Mouse (Mus musculus) left cerebral cortex, postnatal 4 days (tissue): Measurements from ENCODE around the gene Foxo1. TPM values are rescaled to one million over a fixed set of nuclear protein-coding genes. Genes with fewer than 3 reads are reported as not detected.

Experiments used
- DNase-seq: peaks from one replicate; pipeline ENCODE4 v3.0.0-alpha.2; 2022
- intact Hi-C: fragments of 180-260 bp; cut with DNase I; formaldehyde crosslinking; loops from one replicate; pipeline ENCODE4 v1.15.1; 2025
- total RNA-seq, 2 experiments: library from RNA; stranded (reverse); gene quantifications; 2 replicates each; pipeline ENCODE4 v1.2.3; 2021

Gene Foxo1
- total RNA-seq, 2 experiments from 2014 or later = 14.6 to 15.1 TPM

DNA sequence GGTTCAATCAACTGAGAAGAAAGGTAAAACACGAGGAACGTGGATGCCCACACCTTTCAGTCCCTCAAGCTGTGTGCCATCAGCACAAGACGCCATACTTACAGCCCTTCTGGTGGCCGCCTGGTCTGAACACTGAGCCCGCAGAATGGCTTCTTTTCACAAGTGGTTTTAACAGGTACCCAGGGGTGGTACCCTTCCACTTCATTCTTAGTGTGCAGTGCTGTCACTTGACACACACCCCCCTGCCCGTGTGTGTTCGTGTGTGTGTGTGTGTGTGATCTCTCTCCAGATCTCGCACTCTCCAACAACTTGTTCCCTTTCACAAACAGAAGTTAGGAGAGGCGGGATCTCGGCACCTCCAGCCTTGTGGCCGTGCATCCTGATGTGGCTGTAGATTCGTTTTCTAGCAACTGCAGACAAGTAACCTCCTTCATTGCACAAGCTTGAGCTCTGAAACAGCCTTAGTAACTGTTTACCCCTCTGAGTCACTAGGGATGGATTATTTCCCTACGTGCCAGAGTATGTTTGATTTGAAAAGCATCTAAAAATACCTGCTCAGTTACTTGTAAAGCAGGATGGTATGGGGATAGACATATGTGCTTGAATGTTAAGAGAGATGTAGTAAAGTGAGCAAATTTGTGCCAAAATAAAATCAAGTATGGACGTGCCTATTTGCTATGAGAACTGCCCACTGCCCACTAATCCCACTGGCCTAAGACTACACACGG is 29.3 kb downstream of the Foxo1 start:
- no peak for DNase-seq
- intact Hi-C loops = no loop called here

DNA sequence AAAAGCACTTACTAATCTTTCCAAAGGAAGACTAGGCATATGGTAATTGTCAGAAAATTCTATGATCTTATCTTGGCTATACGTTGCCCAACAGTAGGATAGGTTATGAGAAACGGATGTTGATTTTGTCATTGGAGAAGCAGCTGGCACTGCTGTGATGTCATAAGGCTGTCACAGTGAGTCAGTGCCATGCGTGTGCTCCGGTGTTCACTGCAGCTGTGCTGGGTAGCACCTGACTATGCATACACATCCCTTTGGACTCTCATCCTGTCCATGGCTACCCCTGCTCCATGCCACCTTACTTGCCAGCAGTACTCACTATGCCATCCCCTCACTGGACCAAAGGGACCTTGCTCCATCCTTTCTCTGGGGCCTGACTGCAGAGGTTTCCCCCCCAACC is 30.5 kb downstream of the Foxo1 start:
- DNase-seq = no peak
- intact Hi-C loops = no loop called here

DNA sequence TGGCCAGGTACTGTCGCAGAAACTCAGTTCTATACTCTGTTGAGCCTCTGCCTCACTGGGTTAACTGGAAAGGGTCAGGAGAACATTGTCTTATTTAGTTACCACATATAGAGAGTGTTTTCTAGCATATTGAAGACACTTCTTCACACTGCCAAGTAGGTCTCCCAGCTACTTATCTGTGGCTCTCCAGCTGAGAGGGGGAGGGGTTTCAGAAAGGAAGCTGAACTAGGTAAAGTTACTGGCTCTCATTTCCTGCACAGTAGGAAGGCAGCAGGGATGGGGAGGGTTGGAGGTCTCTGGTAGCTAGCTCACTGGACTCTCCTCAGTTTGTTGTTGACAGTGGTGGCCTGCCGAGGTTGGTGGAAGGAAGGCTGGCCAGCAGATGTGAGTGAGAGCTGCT is 31.2 kb downstream of the Foxo1 start:
- DNase-seq = no peak
- intact Hi-C loops = no loop called here

DNA sequence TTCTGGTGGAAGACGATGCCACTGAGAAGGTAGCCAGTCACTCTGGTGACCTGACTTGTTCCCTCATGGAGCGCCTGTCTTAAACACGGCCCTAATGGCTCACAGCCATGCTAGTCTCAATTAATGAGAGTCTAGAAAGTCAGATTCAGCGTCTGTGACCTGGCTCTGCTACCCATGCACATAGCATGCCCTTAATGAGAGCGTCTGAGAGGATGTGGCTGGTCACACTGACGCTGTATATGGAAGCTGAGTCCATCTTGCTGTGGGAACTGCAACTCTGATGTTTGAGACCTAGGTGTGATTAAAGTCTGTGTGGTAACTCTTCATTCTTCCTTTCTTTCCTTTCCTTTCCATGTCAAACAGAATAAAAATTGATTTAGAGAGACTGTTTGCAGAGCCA is 32.4 kb downstream of the Foxo1 start:
- no peak for DNase-seq
- intact Hi-C loops = no loop called here

DNA sequence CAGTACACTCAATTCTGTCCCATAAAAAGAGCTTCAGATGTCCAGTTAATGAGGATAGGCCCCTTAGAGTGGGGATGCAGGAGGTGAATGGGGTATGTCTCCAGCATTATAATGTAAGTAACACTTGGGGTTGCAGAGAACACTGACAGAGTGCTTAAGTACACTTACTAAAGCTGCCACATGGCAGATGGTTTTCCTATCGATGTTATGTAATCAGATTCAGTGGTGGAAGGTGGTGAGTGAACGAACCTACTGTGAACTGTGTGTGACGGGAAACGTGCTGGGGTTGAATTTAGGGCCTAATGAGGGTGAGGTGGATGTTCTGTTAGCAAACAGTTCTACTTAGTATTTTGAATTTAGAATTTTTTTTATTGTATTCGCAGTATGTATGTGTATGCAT is 35.2 kb downstream of the Foxo1 start:
- no peak for DNase-seq
- intact Hi-C loops = no loop called here

DNA sequence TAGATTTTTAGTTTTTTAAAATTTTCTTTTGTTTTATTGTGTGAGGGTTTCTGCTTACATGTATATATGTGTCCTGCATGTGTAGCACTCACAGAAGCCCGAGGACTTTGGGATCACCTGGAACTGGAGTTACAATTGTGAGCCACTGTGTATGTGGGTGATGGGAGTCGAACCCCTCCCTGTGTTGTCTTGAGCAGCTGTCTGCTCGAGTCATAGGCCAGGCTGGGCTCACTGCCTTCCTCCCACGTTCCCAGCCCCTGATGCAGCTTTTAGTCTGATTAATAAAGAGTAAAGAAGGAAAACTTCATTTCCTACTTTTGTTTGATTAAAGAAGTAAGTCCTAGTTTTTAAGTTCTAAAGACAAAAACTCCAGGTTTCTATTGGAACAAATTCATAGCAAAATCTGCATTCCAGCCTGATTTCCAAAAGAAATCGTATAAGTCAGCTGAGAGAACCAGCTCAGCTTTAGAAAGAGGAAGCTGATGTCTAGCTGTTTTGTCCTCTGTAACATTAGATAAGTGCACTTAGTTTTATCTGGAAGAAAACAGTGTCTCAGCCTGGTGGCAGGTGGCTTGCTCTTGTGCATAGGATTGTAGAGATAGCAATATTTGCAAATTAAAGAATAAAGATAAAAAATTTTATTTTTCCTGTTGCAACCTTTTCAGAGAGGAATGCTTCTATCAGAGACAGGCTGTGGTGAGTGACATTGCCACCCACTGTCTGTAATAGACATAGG is 40.6 kb downstream of the Foxo1 start:
- intact Hi-C loops = no loop called here
- DNase-seq = no peak

DNA sequence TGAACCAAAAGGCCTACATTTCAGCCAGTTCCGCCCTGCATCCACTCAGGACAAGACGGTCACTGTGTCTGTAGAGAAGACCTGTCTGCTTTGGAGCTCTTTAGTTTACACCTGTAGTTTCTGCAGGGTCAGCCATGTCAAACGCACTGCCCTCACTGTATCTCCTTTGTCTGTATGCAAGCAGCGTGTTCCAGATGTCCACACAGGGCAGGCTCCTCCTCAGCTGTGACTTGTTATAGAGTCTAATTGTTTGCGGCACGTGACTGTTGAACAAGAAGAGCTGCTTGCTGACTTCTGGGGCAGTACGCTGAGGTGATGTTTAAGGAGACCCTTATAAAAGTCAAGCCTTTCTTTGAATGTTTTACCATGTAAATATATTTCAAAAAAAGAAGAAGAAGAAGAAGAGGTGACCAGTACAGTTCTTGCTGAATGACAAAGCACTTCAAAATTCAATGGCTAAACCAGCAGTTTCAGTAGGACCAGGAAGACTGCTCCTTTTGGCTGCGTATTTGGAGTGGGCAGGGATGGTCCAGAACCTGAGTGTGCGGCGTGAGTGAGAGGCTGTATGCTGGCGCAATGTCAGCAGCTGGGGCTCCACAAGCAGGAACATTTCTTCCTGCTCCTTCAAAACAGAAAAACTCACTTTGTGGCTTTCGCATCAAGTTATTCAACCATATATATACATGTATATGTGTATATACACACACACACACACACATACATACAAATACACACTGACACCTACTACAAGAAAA is 52.6 kb downstream of the Foxo1 start:
- intact Hi-C loops = no loop called here
- no peak for DNase-seq

DNA sequence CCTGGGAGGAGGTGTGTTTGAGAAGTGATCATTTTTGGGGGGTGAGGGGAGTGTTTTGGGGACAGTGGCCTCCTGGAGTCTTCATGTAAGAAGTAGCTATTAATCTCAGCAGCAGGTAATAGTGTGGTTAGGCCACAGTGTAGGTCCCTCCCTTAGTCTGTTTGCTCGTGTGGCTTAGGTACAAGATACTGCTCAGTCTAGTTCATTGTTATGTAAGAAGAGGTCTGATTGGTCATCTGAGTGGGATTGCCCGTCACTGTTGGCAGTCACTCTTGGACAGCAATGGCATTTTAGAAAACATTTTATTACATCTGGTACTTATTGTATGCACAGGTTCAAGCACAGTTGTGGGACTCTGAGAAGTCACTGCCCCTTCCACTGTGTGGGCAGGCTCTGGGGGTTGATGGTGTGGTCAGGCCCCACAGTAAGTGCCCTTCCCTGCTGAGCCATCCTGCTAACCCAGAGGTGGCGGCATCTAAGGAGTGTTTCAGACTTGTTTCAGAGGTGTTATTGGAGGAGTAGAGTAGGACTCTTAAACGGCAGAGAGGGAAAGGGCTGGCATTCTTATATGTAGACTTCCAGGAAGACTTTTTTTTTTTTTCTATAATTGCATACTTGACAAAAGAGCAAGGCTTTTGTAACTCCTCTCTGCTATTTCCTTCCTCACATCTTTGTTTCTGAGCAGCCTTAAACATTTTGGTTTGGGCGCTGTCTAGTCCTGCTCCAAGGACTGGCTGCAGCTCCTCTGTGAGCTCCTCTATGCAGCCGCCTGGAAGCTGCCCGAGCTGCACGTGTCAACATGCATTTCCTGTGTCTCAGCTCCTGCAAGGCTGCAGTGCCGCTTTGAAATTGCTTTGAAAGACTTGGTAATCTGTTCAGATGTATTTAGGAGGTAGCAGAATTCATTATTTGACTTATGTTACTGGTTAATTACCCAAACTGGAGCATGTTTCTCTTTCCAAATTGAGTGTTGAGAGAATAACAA is 54.6 kb downstream of the Foxo1 start:
- intact Hi-C loops = no loop called here
- DNase-seq = peak; percentile 13

DNA sequence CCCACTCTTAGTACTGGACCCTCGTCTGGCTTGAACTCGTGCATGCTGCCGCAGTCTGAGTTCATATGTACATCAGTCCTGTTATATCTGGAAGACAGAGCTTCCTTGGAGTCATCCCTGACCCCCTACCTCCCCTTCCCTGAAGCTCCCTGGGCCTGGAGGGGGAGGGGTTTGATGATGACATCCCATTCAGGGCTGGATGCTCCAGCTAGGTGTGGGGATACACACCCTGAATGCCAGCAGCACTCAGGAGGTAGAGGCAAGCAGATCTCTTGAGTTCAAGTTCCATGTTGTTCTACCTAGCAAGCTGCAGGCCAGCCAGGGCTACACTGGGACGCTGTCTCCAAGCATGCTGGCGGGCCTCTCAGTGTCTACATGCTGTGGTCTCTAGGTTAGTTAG is 56.9 kb downstream of the Foxo1 start:
- intact Hi-C loops = no loop called here
- no peak for DNase-seq

DNA sequence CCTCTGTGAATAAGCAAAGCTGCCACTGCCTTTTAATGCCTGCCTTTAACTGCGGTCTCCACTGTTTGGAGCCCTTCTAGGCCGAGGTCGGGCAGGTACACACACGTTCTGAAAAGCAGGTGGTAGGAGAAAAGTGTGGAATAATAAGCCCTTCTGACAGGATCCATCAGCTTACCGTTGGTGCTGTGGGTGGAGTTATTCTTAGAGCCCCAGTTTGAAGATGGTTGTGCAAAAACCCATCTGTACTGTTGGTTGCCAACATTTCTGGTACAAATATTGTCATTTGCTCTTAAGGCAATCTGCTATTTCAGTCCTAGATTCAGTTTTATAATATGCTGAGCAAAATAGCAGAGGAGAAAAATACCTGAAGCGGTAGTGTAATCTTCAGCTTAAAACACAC is 58.6 kb downstream of the Foxo1 start:
- no peak for DNase-seq
- intact Hi-C loops = no loop called here

DNA sequence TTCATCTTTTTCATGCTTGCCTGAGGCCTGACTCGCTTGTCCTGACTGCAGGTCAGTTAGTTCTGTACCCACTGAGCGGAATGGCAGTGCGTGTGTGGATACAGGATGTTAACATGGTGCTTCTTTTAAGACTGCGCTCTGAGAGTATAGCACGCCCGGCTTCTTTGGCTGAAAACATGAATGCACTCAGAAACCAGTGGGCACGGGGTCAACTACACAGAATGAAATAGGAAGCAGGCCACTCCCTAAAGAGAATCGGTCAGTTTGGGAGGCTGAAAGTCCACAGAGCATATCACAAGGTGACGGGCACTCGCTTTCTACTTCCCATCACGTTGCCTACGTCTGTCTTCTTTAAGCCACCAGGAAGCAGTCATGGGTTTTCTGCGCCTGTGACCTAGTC is 59.0 kb downstream of the Foxo1 start:
- no peak for DNase-seq
- intact Hi-C loops = no loop called here

DNA sequence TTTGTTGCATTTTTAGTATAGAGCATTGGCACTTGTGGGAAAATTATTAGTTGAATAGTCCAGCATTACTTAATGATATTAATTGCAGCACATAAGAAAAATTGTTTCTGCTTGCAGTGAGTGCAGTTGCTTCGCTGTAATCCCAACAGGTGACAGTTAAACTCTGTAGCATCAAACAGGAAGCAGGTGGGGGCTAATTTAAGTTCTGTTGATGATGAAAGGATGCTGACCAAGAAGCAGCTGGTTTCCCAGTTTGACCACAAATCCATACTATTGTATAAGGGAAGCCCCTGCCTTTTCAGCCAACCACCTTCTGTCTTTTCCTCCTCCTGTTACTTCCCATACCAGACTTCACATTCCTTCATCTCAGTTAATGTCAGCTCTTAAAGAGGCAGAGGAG is 63.6 kb downstream of the Foxo1 start:
- no peak for DNase-seq
- intact Hi-C loops = no loop called here

DNA sequence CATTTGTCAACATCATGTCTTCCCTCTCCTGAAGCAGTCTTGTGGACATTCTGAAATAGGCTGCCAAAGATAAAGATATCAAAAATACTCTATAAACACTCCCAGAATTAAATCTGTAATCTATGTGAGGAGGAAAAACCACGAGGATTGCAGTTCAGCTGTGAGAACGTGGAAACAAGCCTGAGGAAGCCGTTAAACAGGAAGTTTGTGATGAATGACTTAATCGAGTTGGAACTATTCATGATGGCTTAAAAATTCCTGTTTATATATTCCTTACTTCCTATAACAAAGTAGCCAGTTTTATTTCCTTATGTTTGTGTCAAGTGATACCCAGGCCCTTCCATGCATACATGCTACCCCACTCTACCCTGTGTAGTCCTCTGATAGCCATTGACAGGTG is 70.6 kb downstream of the Foxo1 start:
- intact Hi-C loops = no loop called here
- no peak for DNase-seq

DNA sequence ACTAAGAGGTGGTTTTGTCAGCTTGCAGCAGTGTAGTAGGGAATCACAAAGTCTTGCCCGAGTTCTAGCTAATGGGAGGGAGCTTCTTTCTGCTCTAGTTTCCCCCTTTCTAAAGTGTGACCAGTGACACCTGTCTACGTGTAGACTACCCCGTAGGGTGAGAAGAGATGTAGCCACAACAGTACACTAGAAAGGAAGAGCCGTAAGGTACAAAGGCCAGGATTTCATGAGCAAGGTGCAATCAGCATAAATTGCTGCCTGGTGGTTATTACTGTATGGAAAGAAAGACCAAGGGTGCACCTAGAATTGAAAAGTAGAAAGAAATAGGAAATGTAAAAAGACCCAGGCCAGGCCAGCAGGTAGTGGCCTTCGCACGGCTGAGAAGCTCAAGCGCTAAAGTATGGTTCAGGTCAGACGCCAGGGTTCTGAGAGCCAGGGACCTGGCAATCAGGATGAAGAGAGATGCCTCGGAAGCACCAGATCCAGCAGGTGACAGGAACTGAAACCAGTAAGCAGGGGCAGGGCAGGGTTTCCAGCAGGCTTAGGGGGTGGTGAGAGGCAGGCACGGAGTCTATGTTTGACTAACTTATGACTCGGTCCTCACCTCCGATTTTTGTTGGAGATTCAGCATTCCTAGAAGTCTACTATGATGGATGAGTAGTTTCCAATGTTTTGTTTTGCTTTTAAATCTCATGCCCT is 72.3 kb downstream of the Foxo1 start:
- DNase-seq = no peak
- intact Hi-C loops = no loop called here

DNA sequence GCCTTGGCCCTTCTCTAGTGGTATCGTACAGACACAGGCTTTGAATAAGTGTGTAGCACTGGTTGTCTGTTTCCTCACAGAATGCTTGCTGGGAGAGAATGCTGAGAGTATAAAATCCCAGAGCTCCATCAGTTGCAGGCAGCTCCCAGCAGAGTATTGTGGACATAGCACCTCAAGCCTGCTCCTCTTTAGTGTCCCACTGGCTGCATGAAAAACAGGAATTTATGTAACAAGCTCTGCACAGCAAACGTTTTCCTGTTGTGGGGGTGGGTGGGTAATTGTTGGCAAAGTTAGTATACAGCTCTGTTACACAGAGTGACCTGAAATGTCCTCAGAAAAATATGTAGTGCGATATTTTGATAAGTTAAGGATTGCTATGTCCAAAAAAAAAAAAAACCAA is 74.1 kb downstream of the Foxo1 start:
- intact Hi-C loops = no loop called here
- no peak for DNase-seq

DNA sequence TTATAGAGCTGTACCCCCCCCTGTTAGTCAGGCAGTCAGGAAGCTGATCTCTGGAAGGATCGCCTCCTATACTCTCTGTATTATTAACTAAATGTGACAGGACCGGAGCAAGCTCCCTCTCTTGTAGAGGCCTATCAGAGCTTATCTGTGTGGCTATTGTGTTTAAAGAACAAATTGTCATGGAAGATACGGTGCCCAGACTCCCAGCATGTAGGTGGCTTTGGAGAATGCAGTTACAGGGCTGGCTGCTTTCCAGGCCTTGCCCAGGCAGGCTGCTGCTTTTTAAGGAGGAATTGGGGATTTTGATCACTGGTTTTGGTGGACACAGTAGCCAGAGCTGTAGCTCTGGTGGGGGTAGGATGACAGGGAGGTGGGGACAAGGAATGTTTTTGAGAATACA is 74.7 kb downstream of the Foxo1 start:
- intact Hi-C loops = no loop called here
- peak; percentile 57 for DNase-seq

DNA sequence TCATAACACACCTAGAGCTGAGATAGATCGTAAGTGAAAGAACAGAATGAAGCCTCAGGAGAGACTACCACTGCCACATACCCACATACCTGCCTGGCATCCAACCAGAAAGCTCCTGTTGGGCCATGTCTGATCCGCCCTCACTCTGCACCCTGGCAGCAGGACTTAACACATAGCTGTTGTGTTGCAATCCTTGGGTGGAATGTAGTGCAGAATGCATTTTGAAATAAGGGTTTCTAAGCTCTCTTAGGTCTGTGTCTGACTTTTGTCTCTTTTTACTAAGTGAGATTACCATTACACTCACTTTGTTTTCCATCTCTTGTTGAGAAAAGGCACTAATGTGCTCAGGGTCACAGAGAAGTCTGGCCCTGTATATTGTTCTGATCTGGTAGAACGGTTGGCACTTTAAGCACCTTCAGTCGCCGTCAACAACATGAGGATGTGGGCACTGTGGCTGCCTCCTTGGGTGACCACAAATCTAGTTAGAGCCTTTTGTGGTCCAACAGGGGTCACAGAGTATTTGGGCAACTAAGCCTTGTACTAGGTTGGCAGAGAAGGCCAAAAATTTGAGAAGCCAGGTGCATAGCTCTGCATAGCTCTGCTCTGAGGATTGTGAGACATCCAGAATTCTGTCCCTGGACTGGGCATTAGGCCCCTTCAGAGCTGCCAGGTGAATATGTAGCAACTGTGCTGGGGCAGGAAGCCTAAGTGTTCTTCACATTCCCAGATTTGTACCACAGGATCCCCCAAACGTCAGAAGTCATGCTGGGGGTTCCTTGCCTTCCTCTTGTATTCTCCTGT is 75.3 kb downstream of the Foxo1 start:
- no peak for DNase-seq
- intact Hi-C loops = no loop called here

DNA sequence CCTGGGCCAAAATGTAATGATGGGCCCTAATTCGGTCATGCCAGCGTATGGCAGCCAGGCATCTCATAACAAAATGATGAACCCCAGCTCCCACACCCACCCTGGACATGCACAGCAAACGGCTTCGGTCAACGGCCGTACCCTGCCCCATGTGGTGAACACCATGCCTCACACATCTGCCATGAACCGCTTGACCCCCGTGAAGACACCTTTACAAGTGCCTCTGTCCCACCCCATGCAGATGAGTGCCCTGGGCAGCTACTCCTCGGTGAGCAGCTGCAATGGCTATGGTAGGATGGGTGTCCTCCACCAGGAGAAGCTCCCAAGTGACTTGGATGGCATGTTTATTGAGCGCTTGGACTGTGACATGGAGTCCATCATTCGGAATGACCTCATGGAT is 77.7 kb downstream of the Foxo1 start:
- DNase-seq = no peak
- intact Hi-C loops = no loop called here

DNA sequence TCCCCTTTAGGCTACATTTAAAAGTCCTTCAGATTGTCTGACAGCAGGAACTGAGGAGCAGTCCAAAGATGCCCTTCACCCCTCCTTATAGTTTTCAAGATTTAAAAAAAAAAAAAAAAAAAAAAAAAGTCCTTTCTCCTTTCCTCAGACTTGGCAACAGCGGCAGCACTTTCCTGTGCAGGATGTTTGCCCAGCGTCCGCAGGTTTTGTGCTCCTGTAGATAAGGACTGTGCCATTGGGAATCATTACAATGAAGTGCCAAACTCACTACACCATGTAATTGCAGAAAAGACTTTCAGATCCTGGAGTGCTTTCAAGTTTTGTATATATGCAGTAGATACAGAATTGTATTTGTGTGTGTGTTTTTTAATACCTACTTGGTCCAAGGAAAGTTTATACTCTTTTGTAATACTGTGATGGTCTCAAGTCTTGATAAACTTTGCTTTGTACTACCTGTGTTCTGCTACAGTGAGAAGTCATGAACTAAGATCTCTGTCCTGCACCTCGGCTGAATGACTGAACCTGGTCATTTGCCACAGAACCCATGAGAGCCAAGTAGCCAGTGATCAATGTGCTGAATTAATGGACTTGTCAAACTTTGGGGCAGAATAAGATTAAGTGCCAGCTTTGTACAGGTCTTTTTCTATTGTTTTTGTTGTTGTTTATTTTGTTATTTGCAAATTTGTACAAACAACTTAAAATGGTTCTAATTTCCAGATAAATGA is 79.0 kb downstream of the Foxo1 start:
- no peak for DNase-seq
- intact Hi-C loops = no loop called here
